Mouse (Mus musculus) layer of hippocampus, adult 9-11 months (tissue): ENCODE results near the gene Stap2.
A peak's percentile ranks its signal among the peaks of the same experiment; 100 is the strongest.

Experiments used
- DNase-seq: peaks from one replicate; pipeline ENCODE4 v3.0.0; 2022

Gene Stap2

GRCm38 (mm10) chr17:56024476-56024875 lies 19.1 kb upstream of the Stap2 start:
- DNase-seq: no peak

GRCm38 (mm10) chr17:56023386-56023785 lies 18.0 kb upstream of the Stap2 start:
- no peak for DNase-seq

GRCm38 (mm10) chr17:56022989-56023290 lies 17.6 kb upstream of the Stap2 start:
- DNase-seq: no peak

- DNase-seq: no peak
Observed at GRCm38 (mm10) chr17:56022131-56022988, 17.0 kb upstream of the Stap2 start.

- peak; percentile 87 for DNase-seq
Observed at GRCm38 (mm10) chr17:56021161-56021910, 16.0 kb upstream of the Stap2 start.

- DNase-seq: no peak
Observed at GRCm38 (mm10) chr17:56020400-56021084, 15.2 kb upstream of the Stap2 start.

- DNase-seq: peak; percentile 74
Observed at GRCm38 (mm10) chr17:56018347-56019131, 13.2 kb upstream of the Stap2 start.

- DNase-seq: no peak
Observed at GRCm38 (mm10) chr17:56017848-56018247, 12.5 kb upstream of the Stap2 start.

- no peak for DNase-seq
Observed at GRCm38 (mm10) chr17:56016793-56017785, 11.7 kb upstream of the Stap2 start.

GRCm38 (mm10) chr17:56016382-56016781 lies 11.0 kb upstream of the Stap2 start:
- DNase-seq: no peak

- DNase-seq: no peak
Observed at GRCm38 (mm10) chr17:56015293-56015692, 9.9 kb upstream of the Stap2 start.

GRCm38 (mm10) chr17:56011441-56011840 lies 6.1 kb upstream of the Stap2 start:
- DNase-seq: no peak

GRCm38 (mm10) chr17:56010681-56011080 lies 5.3 kb upstream of the Stap2 start:
- no peak for DNase-seq

- DNase-seq: no peak
Observed at GRCm38 (mm10) chr17:56010255-56010654, 4.9 kb upstream of the Stap2 start.

- DNase-seq: no peak
Observed at GRCm38 (mm10) chr17:56009962-56010240, 4.5 kb upstream of the Stap2 start.

- peak; percentile 95 for DNase-seq
Observed at GRCm38 (mm10) chr17:56009088-56009961, 3.9 kb upstream of the Stap2 start.

GRCm38 (mm10) chr17:56008356-56009087 lies 3.1 kb upstream of the Stap2 start:
- peak; percentile 96 for DNase-seq

GRCm38 (mm10) chr17:56007444-56008355 lies 2.3 kb upstream of the Stap2 start:
- DNase-seq: no peak

GRCm38 (mm10) chr17:56006956-56007355 lies 1.6 kb upstream of the Stap2 start:
- no peak for DNase-seq
